Mouse (Mus musculus): ENCODE data around the gene Ptprm.

GRCm38 (mm10) chr17:67089611-67090010, 264.6 kb downstream of the Ptprm start:
- no peak for TF ChIP-seq CTCF (IDR thresholded peaks at IDR 0.05)
- TF ChIP-seq EP300 (IDR thresholded peaks at IDR 0.05): no peak
